Mouse (Mus musculus): Measurements from ENCODE around the gene Kcnd2. TPM values are rescaled to one million over a fixed set of nuclear protein-coding genes. Genes with fewer than 3 reads are reported as not detected.

The Kcnd2 gene
- total and polyA plus RNA-seq, 2 experiments from 2014 or later: 44.6 to 95.2 TPM

DNA sequence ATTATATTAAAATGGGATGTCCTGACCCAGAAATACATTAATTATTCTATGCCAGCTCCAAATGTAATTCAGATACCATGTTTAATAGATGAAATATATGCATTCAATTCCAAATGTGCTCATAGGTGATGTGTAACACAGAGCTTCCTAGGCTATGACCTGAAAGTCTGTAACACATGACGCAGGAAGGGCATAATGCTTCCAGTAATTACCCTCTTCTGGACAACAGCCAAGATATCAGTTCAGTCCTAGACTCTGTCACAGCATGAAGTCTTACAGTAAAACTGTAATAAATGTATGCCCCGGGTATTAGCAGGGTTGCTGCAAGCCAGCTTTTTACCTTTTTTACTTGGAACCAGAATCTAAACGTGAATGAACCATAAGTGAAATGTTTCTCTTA, 382.1 kb downstream of the Kcnd2 start:
- no peaks in the 10 kb centered on the region for H3K9me3 ChIP-seq (ENCODE audit: low read length)
- no peak overlapping the region for H3K9ac ChIP-seq (replicated peaks; ENCODE audit: low read length, poor library complexity, severe bottlenecking)
- ATAC-seq (ENCODE audit: low FRiP score) (no peak), DNase-seq (ENCODE audit: low spot score) (peak; percentile 34)
- TF ChIP-seq CTCF (IDR thresholded peaks at IDR 0.05): no peak
- WGBS: 44% methylated on average over 3 of the region's 3 CpGs
- H3K4me3 ChIP-seq (ENCODE audit: low read depth, low read length): no peak overlapping the region
- no peaks in the 10 kb centered on the region for H3K4me1 ChIP-seq (ENCODE audit: insufficient read depth, low read length)
- no peak overlapping the region for H3K4me2 ChIP-seq (ENCODE audit: low read depth, low read length, poor library complexity, severe bottlenecking)
- H3K36me3 ChIP-seq (ENCODE audit: insufficient read depth, low read length): no peaks in the 10 kb centered on the region
- H3K27ac ChIP-seq (ENCODE audit: low read depth, low read length): no peak overlapping the region
- no peaks in the 10 kb centered on the region for H3K27me3 ChIP-seq (ENCODE audit: insufficient read depth, low read length)

DNA sequence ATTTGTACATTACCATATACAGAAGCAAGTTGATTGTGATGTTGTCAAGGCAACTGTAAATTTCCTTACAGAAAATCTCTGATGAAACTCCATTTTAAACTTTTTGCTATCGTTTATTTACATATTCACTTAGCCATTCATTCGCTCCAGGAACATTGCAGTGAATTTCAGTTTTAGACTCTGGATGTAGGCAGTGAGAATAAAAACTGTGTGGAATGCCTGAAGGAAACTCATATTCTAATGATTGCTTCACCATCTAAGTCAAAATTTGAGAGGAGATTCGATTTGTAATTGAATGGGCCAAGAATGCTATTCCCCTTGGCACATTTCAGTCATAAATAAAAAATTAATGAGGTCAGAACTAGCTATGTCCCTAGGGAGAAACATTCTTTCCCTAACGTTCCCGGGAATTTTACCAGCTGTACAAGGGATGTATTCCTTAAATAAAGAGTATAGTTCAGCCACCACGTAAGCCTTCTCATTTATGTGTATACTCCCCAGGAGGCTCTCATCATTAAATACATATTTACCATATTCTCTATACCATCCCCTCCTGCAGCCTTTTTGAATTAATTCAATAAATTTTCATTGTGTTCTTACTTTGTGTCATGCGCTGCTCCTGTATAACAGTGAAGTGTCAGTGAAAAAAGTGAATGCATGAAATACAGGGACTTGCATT, 394.2 kb downstream of the Kcnd2 start:
- WGBS: 54% methylated on average over 7 of the region's 7 CpGs
- TF ChIP-seq CTCF (IDR thresholded peaks at IDR 0.05): no peak

GRCm38 (mm10) chr6:21629989-21630388, 414.7 kb downstream of the Kcnd2 start:
- Histone ChIP-seq H3K27ac (ENCODE audit: low read depth, low read length) (no peak overlapping the region), H3K4me1 (ENCODE audit: insufficient read depth, low read length) (no peaks in the 10 kb centered on the region), H3K4me3 (ENCODE audit: low read depth, low read length) (no peak overlapping the region), H3K9ac (replicated peaks; ENCODE audit: low read length, poor library complexity, severe bottlenecking) (no peak overlapping the region), H3K36me3 (ENCODE audit: insufficient read depth, low read length) (no peaks in the 10 kb centered on the region), H3K27me3 (ENCODE audit: insufficient read depth, low read length) (no peaks in the 10 kb centered on the region), H3K4me2 (ENCODE audit: low read depth, low read length, poor library complexity, severe bottlenecking) (no peak overlapping the region), H3K9me3 (ENCODE audit: low read length) (no peaks in the 10 kb centered on the region)
- DNase-seq (ENCODE audit: low spot score) (no peak), ATAC-seq (ENCODE audit: low FRiP score) (no peak)
- WGBS: 70% methylated on average over 4 of the region's 4 CpGs
- TF ChIP-seq CTCF (IDR thresholded peaks at IDR 0.05): no peak

More for the DNA sequence above, 394.2 kb downstream of the Kcnd2 start:
- Histone ChIP-seq H3K9ac (replicated peaks; ENCODE audit: low read length, poor library complexity, severe bottlenecking) (no peak overlapping the region), H3K4me2 (ENCODE audit: low read depth, low read length, poor library complexity, severe bottlenecking) (no peak overlapping the region), H3K4me3 (ENCODE audit: low read depth, low read length) (no peak overlapping the region), H3K36me3 (ENCODE audit: insufficient read depth, low read length) (no peaks in the 10 kb centered on the region), H3K4me1 (ENCODE audit: insufficient read depth, low read length) (no peaks in the 10 kb centered on the region), H3K9me3 (ENCODE audit: low read length) (no peaks in the 10 kb centered on the region), H3K27me3 (ENCODE audit: insufficient read depth, low read length) (no peaks in the 10 kb centered on the region), H3K27ac (ENCODE audit: low read depth, low read length) (no peak overlapping the region)
- DNase-seq (ENCODE audit: low spot score) (no peak), ATAC-seq (ENCODE audit: low FRiP score) (no peak)

DNA sequence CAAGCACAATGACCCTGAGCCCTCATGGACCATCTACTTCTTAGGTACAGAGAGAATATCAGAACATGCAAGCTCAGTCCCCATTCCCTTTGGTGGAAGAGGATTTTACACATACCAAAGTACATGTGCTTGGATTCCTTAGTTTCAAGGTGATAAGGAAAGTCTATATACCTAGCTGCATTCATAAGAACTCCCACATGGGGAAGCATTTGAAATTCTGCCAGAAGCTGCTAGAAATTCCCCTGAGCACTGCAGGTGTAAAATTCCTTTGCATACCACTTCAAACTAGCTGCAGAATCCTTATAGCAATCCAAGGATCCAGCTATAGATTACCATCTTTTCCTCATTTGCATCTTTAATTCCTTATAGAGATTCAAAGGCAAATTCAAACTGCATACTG, 440.4 kb downstream of the Kcnd2 start:
- TF ChIP-seq CTCF (IDR thresholded peaks at IDR 0.05): peak; percentile 1; the same call in 1 of the 2 replicates
- Histone ChIP-seq H3K4me1 (ENCODE audit: insufficient read depth, low read length) (no peaks in the 10 kb centered on the region), H3K9ac (replicated peaks; ENCODE audit: low read length, poor library complexity, severe bottlenecking) (no peak overlapping the region), H3K9me3 (ENCODE audit: low read length) (no peaks in the 10 kb centered on the region), H3K4me2 (ENCODE audit: low read depth, low read length, poor library complexity, severe bottlenecking) (no peak overlapping the region), H3K4me3 (ENCODE audit: low read depth, low read length) (no peak overlapping the region), H3K36me3 (ENCODE audit: insufficient read depth, low read length) (no peaks in the 10 kb centered on the region), H3K27me3 (ENCODE audit: insufficient read depth, low read length) (no peaks in the 10 kb centered on the region), H3K27ac (ENCODE audit: low read depth, low read length) (no peak overlapping the region)
- DNase-seq (ENCODE audit: low spot score) (peak; percentile 44), ATAC-seq (ENCODE audit: low FRiP score) (no peak)

- Histone ChIP-seq H3K4me3 (ENCODE audit: low read depth, low read length) (no peak overlapping the region), H3K9ac (replicated peaks; ENCODE audit: low read length, poor library complexity, severe bottlenecking) (no peak overlapping the region), H3K27ac (ENCODE audit: low read depth, low read length) (no peak overlapping the region), H3K27me3 (ENCODE audit: insufficient read depth, low read length) (no peaks in the 10 kb centered on the region), H3K4me1 (ENCODE audit: insufficient read depth, low read length) (no peaks in the 10 kb centered on the region), H3K9me3 (ENCODE audit: low read length) (no peaks in the 10 kb centered on the region), H3K4me2 (ENCODE audit: low read depth, low read length, poor library complexity, severe bottlenecking) (no peak overlapping the region), H3K36me3 (ENCODE audit: insufficient read depth, low read length) (no peaks in the 10 kb centered on the region)
- TF ChIP-seq CTCF (IDR thresholded peaks at IDR 0.05): no peak
- no peak for ATAC-seq (ENCODE audit: low FRiP score)
- no peak for DNase-seq (ENCODE audit: low spot score)
- WGBS: 79% methylated on average over 6 of the region's 6 CpGs
These were observed 448.8 kb downstream of the Kcnd2 start for GRCm38 (mm10) chr6:21664135-21664534.

- no peak for DNase-seq (ENCODE audit: low spot score)
- Histone ChIP-seq H3K4me3 (ENCODE audit: low read depth, low read length) (no peak overlapping the region), H3K4me2 (ENCODE audit: low read depth, low read length, poor library complexity, severe bottlenecking) (no peak overlapping the region), H3K9me3 (ENCODE audit: low read length) (no peaks in the 10 kb centered on the region), H3K27me3 (ENCODE audit: insufficient read depth, low read length) (no peaks in the 10 kb centered on the region), H3K9ac (replicated peaks; ENCODE audit: low read length, poor library complexity, severe bottlenecking) (no peak overlapping the region), H3K27ac (ENCODE audit: low read depth, low read length) (no peak overlapping the region), H3K4me1 (ENCODE audit: insufficient read depth, low read length) (no peaks in the 10 kb centered on the region), H3K36me3 (ENCODE audit: insufficient read depth, low read length) (no peaks in the 10 kb centered on the region)
- ATAC-seq (ENCODE audit: low FRiP score): no peak
- 36% methylated on average over 4 of the region's 4 CpGs for WGBS
- no peak for TF ChIP-seq CTCF (IDR thresholded peaks at IDR 0.05)
These were observed 449.3 kb downstream of the Kcnd2 start for GRCm38 (mm10) chr6:21664638-21665037.

Data from midbrain, postnatal 0 days (tissue).